Mouse (Mus musculus): ENCODE results near the gene Inpp5f. TPM values are rescaled to one million over a fixed set of nuclear protein-coding genes. Genes with fewer than 3 reads are reported as not detected.

Gene Inpp5f
- polyA plus RNA-seq, 1 experiment from 2014 or later, result 63.6 TPM

GRCm38 (mm10) chr7:128739116-128739461 is 128.0 kb downstream of the Inpp5f start:
- peak overlapping the region; percentile 98; the same call in 1 of the 2 replicates for H3K27ac ChIP-seq
- peak; percentile 14 for DNase-seq (ENCODE audit: low spot score)
- peaks cover 2% of the 10 kb centered on the region; the same call in 1 of the 2 replicates for H3K9me3 ChIP-seq
- H3K27me3 ChIP-seq (ENCODE audit: insufficient read depth, poor library complexity, severe bottlenecking), result peaks cover 21% of the 10 kb centered on the region
- WGBS, result 4% methylated on average over 15 of the region's 15 CpGs
- peaks cover 36% of the 10 kb centered on the region for H3K36me3 ChIP-seq
- H3K4me3 ChIP-seq, result peak overlapping the region; percentile 98
- peaks cover 20% of the 10 kb centered on the region for H3K4me1 ChIP-seq (replicated peaks)

GRCm38 (mm10) chr7:128739462-128740277 is 128.5 kb downstream of the Inpp5f start:
- WGBS, result under 1% methylated on average over 80 of the region's 80 CpGs

GRCm38 (mm10) chr7:128740334-128740733 is 129.2 kb downstream of the Inpp5f start, which contains the start of gene Mcmbp:
Gene Mcmbp (minus strand): TSS chr7:128740495.
- H3K9me3 ChIP-seq, result 0 out of 2 replicates have a peak, but pooled peaks cover 2% of the 10 kb centered on the region
- peak; percentile 97 for DNase-seq (ENCODE audit: low spot score)
- peak within 1 kb of the TSS; percentile 98 for H3K4me3 ChIP-seq
- H3K27ac ChIP-seq, result peak within 1 kb of the TSS; percentile 98
- peaks cover 26% of the 10 kb centered on the region for H3K4me1 ChIP-seq (replicated peaks)
- peaks cover 21% of the 10 kb centered on the region for H3K27me3 ChIP-seq (ENCODE audit: insufficient read depth, poor library complexity, severe bottlenecking)
- WGBS, result under 1% methylated on average over 35 of the region's 35 CpGs
- peaks cover 27% of the 10 kb centered on the region for H3K36me3 ChIP-seq

More at GRCm38 (mm10) chr7:128739462-128740277, 128.5 kb downstream of the Inpp5f start:
- peaks cover 24% of the 10 kb centered on the region for H3K4me1 ChIP-seq (replicated peaks)
- H3K27me3 ChIP-seq (ENCODE audit: insufficient read depth, poor library complexity, severe bottlenecking), result peaks cover 21% of the 10 kb centered on the region
- peak overlapping the region; percentile 98 for H3K4me3 ChIP-seq
- DNase-seq (ENCODE audit: low spot score), result no peak
- H3K27ac ChIP-seq, result peak overlapping the region; percentile 98
- peaks cover 2% of the 10 kb centered on the region; the same call in 1 of the 2 replicates for H3K9me3 ChIP-seq
- H3K36me3 ChIP-seq, result peaks cover 34% of the 10 kb centered on the region

- WGBS, result 65% methylated on average over 2 of the region's 2 CpGs
- peaks cover 21% of the 10 kb centered on the region for H3K27me3 ChIP-seq (ENCODE audit: insufficient read depth, poor library complexity, severe bottlenecking)
- peaks cover 8% of the 10 kb centered on the region; the same call in 1 of the 2 replicates for H3K36me3 ChIP-seq
- no peak overlapping the region for H3K27ac ChIP-seq
- H3K4me1 ChIP-seq (replicated peaks), result peaks cover 42% of the 10 kb centered on the region
- peak overlapping the region; percentile 98 for H3K4me3 ChIP-seq
- no peaks in the 10 kb centered on the region for H3K9me3 ChIP-seq
- no peak for DNase-seq (ENCODE audit: low spot score)
These were observed 132.8 kb downstream of the Inpp5f start for GRCm38 (mm10) chr7:128743898-128744297.

- peaks cover 9% of the 10 kb centered on the region for H3K36me3 ChIP-seq
- DNase-seq (ENCODE audit: low spot score), result peak; percentile 99
- peaks cover 21% of the 10 kb centered on the region for H3K27me3 ChIP-seq (ENCODE audit: insufficient read depth, poor library complexity, severe bottlenecking)
- H3K27ac ChIP-seq, result peak within 1 kb of the TSS; percentile 93
- WGBS, result under 1% methylated on average over 55 of the region's 55 CpGs
- peaks cover 41% of the 10 kb centered on the region for H3K4me1 ChIP-seq (replicated peaks)
- peak within 1 kb of the TSS; percentile 98 for H3K4me3 ChIP-seq
- H3K9me3 ChIP-seq, result no peaks in the 10 kb centered on the region
These were observed 133.8 kb downstream of the Inpp5f start, which contains the start of gene Sec23ip for GRCm38 (mm10) chr7:128744684-128745485. Gene Sec23ip (plus strand): TSS chr7:128744943.

Other genes with a start within 250 kb of the Inpp5f start
- gene Rgs10, start 192.6 kb upstream of the Inpp5f start, polyA plus RNA-seq (2016; fragmentation: Nextera tagmentation; extraction: Ambion mirVana), result 6.8 and 11.5 TPM in 2 replicates
- gene Tial1, start 149.6 kb upstream of the Inpp5f start, polyA plus RNA-seq (2016; fragmentation: Nextera tagmentation; extraction: Ambion mirVana), result 22.4 and 26.0 TPM in 2 replicates
- gene Bag3, start 87.7 kb upstream of the Inpp5f start, polyA plus RNA-seq (2016; fragmentation: Nextera tagmentation; extraction: Ambion mirVana), result 7.2 and 7.8 TPM in 2 replicates
- gene Mcmbp, start 129.2 kb downstream of the Inpp5f start, polyA plus RNA-seq (2016; fragmentation: Nextera tagmentation; extraction: Ambion mirVana), result 68.0 and 75.3 TPM in 2 replicates
- 42.6 and 45.2 TPM in 2 replicates for gene Sec23ip, start 133.6 kb downstream of the Inpp5f start, polyA plus RNA-seq (2016; fragmentation: Nextera tagmentation; extraction: Ambion mirVana)